ENCODE assay signal across 11 mouse cellular contexts in genomic region chr15:79097135-79097534, GRCm38 (mm10). TPM values are rescaled to one million over a fixed set of nuclear protein-coding genes. Genes with fewer than 3 reads are reported as not detected.
DNase-seq lines count a peak whose midpoint lies in the region; ATAC-seq and TF ChIP-seq lines count a peak whose summit lies in the region.
"Had no signal": no experiment of that assay in that cellular context is flagged by ENCODE, and none has a peak within 500 bp of the region (broad histone marks: within the 10 kb centered on the region; RNA-seq: fewer than 3 reads in every experiment).

No protein-coding gene starts in this region.

- no peak overlapping the region for H3K4me3 ChIP-seq in testis, adult 2 months (ENCODE audit: control insufficient read depth, low read depth, low read length)
- no peak overlapping the region for H3K4me3 ChIP-seq in intestine, embryonic 14.5 days (ENCODE audit: low read depth, low read length)
- no peak overlapping the region for H3K4me3 ChIP-seq in stomach, embryonic 16.5 days (replicated peaks; ENCODE audit: low read length)
- H3K4me3 ChIP-seq in midbrain, embryonic 16.5 days (ENCODE audit: low read depth, low read length) = no peak overlapping the region
- H3K4me3 ChIP-seq: forebrain, embryonic 12.5 days; midbrain, embryonic 12.5 days had no signal

- 0 out of 2 replicates have a peak overlapping the region, but pooled peaks have one; percentile 7 for H3K9ac ChIP-seq in intestine, embryonic 14.5 days (ENCODE audit: low read length)
- H3K9ac ChIP-seq in stomach, embryonic 16.5 days (ENCODE audit: low read length) = peak overlapping the region; percentile 57
- no peak overlapping the region for H3K9ac ChIP-seq in midbrain, embryonic 16.5 days (ENCODE audit: low read depth, low read length)
- H3K9ac ChIP-seq: forebrain, embryonic 12.5 days; midbrain, embryonic 12.5 days had no signal

- no peak for ATAC-seq in intestine, embryonic 14.5 days (replicated peaks; ENCODE audit: low FRiP score, low TSS enrichment, low read depth)
- no peak for ATAC-seq in stomach, embryonic 16.5 days (ENCODE audit: insufficient read depth, low FRiP score)
- ATAC-seq in midbrain, embryonic 16.5 days = no peak

- peaks cover 2% of the 10 kb centered on the region for H3K36me3 ChIP-seq in testis, adult 2 months (ENCODE audit: control insufficient read depth, insufficient read depth, low read length)
- H3K36me3 ChIP-seq in intestine, embryonic 14.5 days (ENCODE audit: control insufficient read depth, insufficient read depth, low read length) = peaks cover 41% of the 10 kb centered on the region
- H3K36me3 ChIP-seq in stomach, embryonic 16.5 days (ENCODE audit: control insufficient read depth, insufficient read depth, low read length) = no peaks in the 10 kb centered on the region
- peaks cover 26% of the 10 kb centered on the region for H3K36me3 ChIP-seq in midbrain, embryonic 16.5 days (ENCODE audit: control insufficient read depth, insufficient read depth, low read length)

- peak overlapping the region; percentile 72 for H3K27ac ChIP-seq in testis, adult 2 months (ENCODE audit: control insufficient read depth, insufficient read depth, low read depth, low read length)
- peak overlapping the region; percentile 79 for H3K27ac ChIP-seq in intestine, embryonic 14.5 days (ENCODE audit: low read depth)
- peak overlapping the region; percentile 95 for H3K27ac ChIP-seq in stomach, embryonic 16.5 days (ENCODE audit: low read length)
- H3K27ac ChIP-seq in midbrain, embryonic 16.5 days (ENCODE audit: low read length) = no peak overlapping the region
- H3K27ac ChIP-seq: forebrain, embryonic 12.5 days; midbrain, embryonic 12.5 days had no signal

- TF ChIP-seq CTCF in testis, adult 2 months (IDR thresholded peaks at IDR 0.05; ENCODE audit: control insufficient read depth, insufficient read depth, insufficient replicate concordance, low read depth, low read length) = no peak

- TF ChIP-seq POLR2A in testis, adult 2 months (IDR thresholded peaks at IDR 0.05; ENCODE audit: control insufficient read depth, low read depth, low read length) = no peak

- WGBS in intestine, embryonic 14.5 days = 10% methylated on average over 2 of the region's 2 CpGs
- 15% methylated on average over 2 of the region's 2 CpGs for WGBS in stomach, embryonic 16.5 days
- 51% methylated on average over 2 of the region's 2 CpGs for WGBS in midbrain, embryonic 16.5 days

- peaks cover 2% of the 10 kb centered on the region for H3K4me1 ChIP-seq in testis, adult 2 months (ENCODE audit: control insufficient read depth, insufficient read depth, low read length)
- H3K4me1 ChIP-seq in intestine, embryonic 14.5 days (replicated peaks; ENCODE audit: control insufficient read depth, insufficient read depth, low read length) = peaks cover 27% of the 10 kb centered on the region
- peaks cover 39% of the 10 kb centered on the region for H3K4me1 ChIP-seq in stomach, embryonic 16.5 days (ENCODE audit: control insufficient read depth, insufficient read depth, low read length)
- H3K4me1 ChIP-seq in midbrain, embryonic 16.5 days (ENCODE audit: control insufficient read depth, insufficient read depth, low read length) = no peaks in the 10 kb centered on the region
- H3K4me1 ChIP-seq: forebrain, embryonic 12.5 days; midbrain, embryonic 12.5 days had no signal

- H3K9me3 ChIP-seq in intestine, embryonic 14.5 days (ENCODE audit: control insufficient read depth, low read length) = no peaks in the 10 kb centered on the region
- H3K9me3 ChIP-seq in stomach, embryonic 16.5 days (replicated peaks; ENCODE audit: control insufficient read depth, low read length) = no peaks in the 10 kb centered on the region
- no peaks in the 10 kb centered on the region for H3K9me3 ChIP-seq in midbrain, embryonic 16.5 days (replicated peaks; ENCODE audit: control insufficient read depth, low read length, poor library complexity, severe bottlenecking)
- H3K9me3 ChIP-seq: forebrain, embryonic 12.5 days; midbrain, embryonic 12.5 days had no signal

- H3K4me2 ChIP-seq in intestine, embryonic 14.5 days (ENCODE audit: low read length) = 0 out of 2 replicates have a peak overlapping the region, but pooled peaks have one; percentile 4
- peak overlapping the region; percentile 35 for H3K4me2 ChIP-seq in stomach, embryonic 16.5 days (ENCODE audit: low read depth, low read length)
- no peak overlapping the region for H3K4me2 ChIP-seq in midbrain, embryonic 16.5 days (ENCODE audit: low read length)
- H3K4me2 ChIP-seq: forebrain, embryonic 12.5 days; midbrain, embryonic 12.5 days had no signal

- H3K27me3 ChIP-seq in testis, adult 2 months (ENCODE audit: control insufficient read depth, insufficient read depth, low read length) = no peaks in the 10 kb centered on the region
- no peaks in the 10 kb centered on the region for H3K27me3 ChIP-seq in intestine, embryonic 14.5 days (replicated peaks; ENCODE audit: control insufficient read depth, insufficient read depth, low read length)
- H3K27me3 ChIP-seq in stomach, embryonic 16.5 days (ENCODE audit: control insufficient read depth, insufficient read depth, low read length) = no peaks in the 10 kb centered on the region
- H3K27me3 ChIP-seq in midbrain, embryonic 16.5 days (ENCODE audit: control insufficient read depth, insufficient read depth, low read depth, low read length) = no peaks in the 10 kb centered on the region
- H3K27me3 ChIP-seq: forebrain, embryonic 12.5 days; midbrain, embryonic 12.5 days had no signal

- DNase-seq in kidney, adult 9 months = peak; percentile 41
- DNase-seq in kidney, adult 8-10 months = no peak
- no peak for DNase-seq in testis, postnatal 14 days (ENCODE audit: low spot score)
- no peak for DNase-seq in intestine, embryonic 14.5 days (ENCODE audit: low spot score)
- no peak for DNase-seq in thymus, postnatal 25 days
- DNase-seq: cerebellum, adult 8-10 months had no signal

RNA-seq across cellular contexts. Expression of gene Micall1, which starts 11.6 kb away (rescaled TPM):
- polyA plus RNA-seq in testis, adult 2 months (2012; rRNA removed) = 75.8 and 85.0 TPM in 2 replicates
- polyA plus RNA-seq in intestine, embryonic 14.5 days (2014; fragmentation: Nextera tagmentation; extraction: Ambion mirVana) = 9.3 and 9.9 TPM in 2 replicates
- polyA plus RNA-seq in stomach, embryonic 16.5 days (2015; fragmentation: Nextera tagmentation; extraction: Ambion mirVana) = 10.4 and 11.2 TPM in 2 replicates
- 12.0 and 12.7 TPM in 2 replicates for polyA plus RNA-seq in midbrain, embryonic 16.5 days (2015; fragmentation: Nextera tagmentation; extraction: Ambion mirVana)

RNA-seq across cellular contexts. Expression of gene Eif3l, which starts 22.2 kb away (rescaled TPM):
- 110 and 117 TPM in 2 replicates for polyA plus RNA-seq in testis, adult 2 months (2012; rRNA removed)
- 244 and 264 TPM in 2 replicates for polyA plus RNA-seq in intestine, embryonic 14.5 days (2014; fragmentation: Nextera tagmentation; extraction: Ambion mirVana)
- 208 and 211 TPM in 2 replicates for polyA plus RNA-seq in stomach, embryonic 16.5 days (2015; fragmentation: Nextera tagmentation; extraction: Ambion mirVana)
- 165 TPM in 2 replicates for polyA plus RNA-seq in midbrain, embryonic 16.5 days (2015; fragmentation: Nextera tagmentation; extraction: Ambion mirVana)

RNA-seq across cellular contexts. Expression of gene Ankrd54, which starts 34.4 kb away (rescaled TPM):
- polyA plus RNA-seq in testis, adult 2 months (2012; rRNA removed) = 292 and 336 TPM in 2 replicates
- 49.4 and 50.0 TPM in 2 replicates for polyA plus RNA-seq in intestine, embryonic 14.5 days (2014; fragmentation: Nextera tagmentation; extraction: Ambion mirVana)
- 35.7 and 35.8 TPM in 2 replicates for polyA plus RNA-seq in stomach, embryonic 16.5 days (2015; fragmentation: Nextera tagmentation; extraction: Ambion mirVana)
- polyA plus RNA-seq in midbrain, embryonic 16.5 days (2015; fragmentation: Nextera tagmentation; extraction: Ambion mirVana) = 54.4 and 57.8 TPM in 2 replicates

RNA-seq across cellular contexts. Expression of gene Polr2f, which starts 43.7 kb away (rescaled TPM):
- 41.1 and 42.2 TPM in 2 replicates for polyA plus RNA-seq in testis, adult 2 months (2012; rRNA removed)
- 398 and 414 TPM in 2 replicates for polyA plus RNA-seq in intestine, embryonic 14.5 days (2014; fragmentation: Nextera tagmentation; extraction: Ambion mirVana)
- polyA plus RNA-seq in stomach, embryonic 16.5 days (2015; fragmentation: Nextera tagmentation; extraction: Ambion mirVana) = 281 and 302 TPM in 2 replicates
- polyA plus RNA-seq in midbrain, embryonic 16.5 days (2015; fragmentation: Nextera tagmentation; extraction: Ambion mirVana) = 266 and 286 TPM in 2 replicates

RNA-seq across cellular contexts. Expression of gene 1700088E04Rik, which starts 43.9 kb away (rescaled TPM):
- 115 and 133 TPM in 2 replicates for polyA plus RNA-seq in testis, adult 2 months (2012; rRNA removed)
- 7.4 and 8.2 TPM in 2 replicates for polyA plus RNA-seq in intestine, embryonic 14.5 days (2014; fragmentation: Nextera tagmentation; extraction: Ambion mirVana)
- polyA plus RNA-seq in stomach, embryonic 16.5 days (2015; fragmentation: Nextera tagmentation; extraction: Ambion mirVana) = 6.9 and 7.3 TPM in 2 replicates
- polyA plus RNA-seq in midbrain, embryonic 16.5 days (2015; fragmentation: Nextera tagmentation; extraction: Ambion mirVana) = 18.8 and 19.1 TPM in 2 replicates
